Mouse (Mus musculus): Measurements from ENCODE around the gene Os9. TPM values are rescaled to one million over a fixed set of nuclear protein-coding genes. Genes with fewer than 3 reads are reported as not detected.

The Os9 gene
- polyA plus RNA-seq, 1 experiment from 2014 or later, result 123 TPM

GRCm38 (mm10) chr10:127055406-127055805, 65.5 kb downstream of the Os9 start:
- WGBS, result 91% methylated on average over 8 of the region's 8 CpGs
- no peak overlapping the region for H3K27ac ChIP-seq
- no peaks in the 10 kb centered on the region for H3K9me3 ChIP-seq
- peaks cover 22% of the 10 kb centered on the region for H3K27me3 ChIP-seq (replicated peaks)
- H3K4me1 ChIP-seq, result peaks cover 23% of the 10 kb centered on the region
- H3K4me3 ChIP-seq, result no peak overlapping the region
- no peak for ATAC-seq (ENCODE audit: low FRiP score, low read depth)
- no peak overlapping the region for H3K9ac ChIP-seq
- H3K4me2 ChIP-seq (replicated peaks), result no peak overlapping the region
- H3K36me3 ChIP-seq, result peaks cover 41% of the 10 kb centered on the region

GRCm38 (mm10) chr10:127054646-127055045, 66.3 kb downstream of the Os9 start:
- H3K9me3 ChIP-seq, result no peaks in the 10 kb centered on the region
- ATAC-seq (ENCODE audit: low FRiP score, low read depth), result no peak
- 67% methylated on average over 4 of the region's 4 CpGs for WGBS
- no peak overlapping the region for H3K4me2 ChIP-seq (replicated peaks)
- peaks cover 30% of the 10 kb centered on the region for H3K27me3 ChIP-seq (replicated peaks)
- H3K4me1 ChIP-seq, result peaks cover 20% of the 10 kb centered on the region
- H3K9ac ChIP-seq, result no peak overlapping the region
- no peak overlapping the region for H3K4me3 ChIP-seq
- no peak overlapping the region for H3K27ac ChIP-seq
- peaks cover 41% of the 10 kb centered on the region for H3K36me3 ChIP-seq

- Histone ChIP-seq H3K4me2 (replicated peaks) (no peak overlapping the region), H3K27me3 (replicated peaks) (peaks cover 59% of the 10 kb centered on the region), H3K9ac (no peak overlapping the region), H3K9me3 (no peaks in the 10 kb centered on the region), H3K36me3 (peaks cover 19% of the 10 kb centered on the region), H3K27ac (no peak overlapping the region), H3K4me1 (no peaks in the 10 kb centered on the region), H3K4me3 (no peak overlapping the region)
- WGBS, result 20% methylated on average over 10 of the region's 10 CpGs
- 0 out of 2 replicates have a peak, but pooled peaks have one; percentile 18 for ATAC-seq (ENCODE audit: low FRiP score, low read depth)
These were observed 70.8 kb downstream of the Os9 start for GRCm38 (mm10) chr10:127050119-127050474.

- H3K4me1 ChIP-seq, result no peaks in the 10 kb centered on the region
- no peak overlapping the region for H3K4me3 ChIP-seq
- no peak overlapping the region for H3K9ac ChIP-seq
- no peak overlapping the region; the same call in 1 of the 2 replicates for H3K4me2 ChIP-seq (replicated peaks)
- no peak overlapping the region for H3K27ac ChIP-seq
- 4% methylated on average over 29 of the region's 29 CpGs for WGBS
- H3K9me3 ChIP-seq, result no peaks in the 10 kb centered on the region
- ATAC-seq (ENCODE audit: low FRiP score, low read depth), result peak; percentile 11; the same call in 1 of the 2 replicates
- H3K27me3 ChIP-seq (replicated peaks), result peaks cover 59% of the 10 kb centered on the region
- peaks cover 19% of the 10 kb centered on the region for H3K36me3 ChIP-seq
These were observed 71.4 kb downstream of the Os9 start for GRCm38 (mm10) chr10:127049395-127050118.

- H3K9me3 ChIP-seq, result no peaks in the 10 kb centered on the region
- H3K4me2 ChIP-seq (replicated peaks), result 0 out of 2 replicates have a peak overlapping the region, but pooled peaks have one; percentile 9
- no peaks in the 10 kb centered on the region for H3K4me1 ChIP-seq
- peaks cover 15% of the 10 kb centered on the region for H3K36me3 ChIP-seq
- no peak overlapping the region for H3K27ac ChIP-seq
- ATAC-seq (ENCODE audit: low FRiP score, low read depth), result no peak
- 4% methylated on average over 35 of the region's 35 CpGs for WGBS
- peaks cover 59% of the 10 kb centered on the region for H3K27me3 ChIP-seq (replicated peaks)
- H3K9ac ChIP-seq, result no peak overlapping the region
- H3K4me3 ChIP-seq, result no peak overlapping the region
These were observed 72.1 kb downstream of the Os9 start for GRCm38 (mm10) chr10:127048608-127049394.

GRCm38 (mm10) chr10:127047954-127048353, 73.0 kb downstream of the Os9 start, which contains the start of gene Cyp27b1:
TSS of gene Cyp27b1 (plus strand) at chr10:127048250.
- H3K4me2 ChIP-seq (replicated peaks), result 0 out of 2 replicates have a peak within 1 kb of the TSS, but pooled peaks have one; percentile 9
- H3K27ac ChIP-seq, result no peak within 1 kb of the TSS
- no peaks in the 10 kb centered on the region for H3K9me3 ChIP-seq
- H3K4me1 ChIP-seq, result no peaks in the 10 kb centered on the region
- no peak within 1 kb of the TSS for H3K9ac ChIP-seq
- ATAC-seq (ENCODE audit: low FRiP score, low read depth), result no peak
- peaks cover 8% of the 10 kb centered on the region for H3K36me3 ChIP-seq
- WGBS, result 35% methylated on average over 5 of the region's 5 CpGs
- no peak within 1 kb of the TSS for H3K4me3 ChIP-seq
- peaks cover 59% of the 10 kb centered on the region for H3K27me3 ChIP-seq (replicated peaks)

Other genes starting within 250 kb of the Os9 start
- gene Atp23, start 219.8 kb downstream of the Os9 start, polyA plus RNA-seq (2016; fragmentation: Nextera tagmentation; extraction: Ambion mirVana), result 12.8 and 13.1 TPM in 2 replicates
- gene Ctdsp2, start 142.4 kb downstream of the Os9 start, polyA plus RNA-seq (2016; fragmentation: Nextera tagmentation; extraction: Ambion mirVana), result 39.4 and 42.6 TPM in 2 replicates
- gene Avil, start 120.4 kb downstream of the Os9 start, polyA plus RNA-seq (2016; fragmentation: Nextera tagmentation; extraction: Ambion mirVana), result 5.2 and 10.0 TPM in 2 replicates
- 70.7 and 70.9 TPM in 2 replicates for gene Tsfm, start 90.3 kb downstream of the Os9 start, polyA plus RNA-seq (2016; fragmentation: Nextera tagmentation; extraction: Ambion mirVana)
- 31.5 and 32.5 TPM in 2 replicates for gene Mettl1, start 79.7 kb downstream of the Os9 start, polyA plus RNA-seq (2016; fragmentation: Nextera tagmentation; extraction: Ambion mirVana)
- gene Eef1akmt3, start 79.6 kb downstream of the Os9 start, polyA plus RNA-seq (2016; fragmentation: Nextera tagmentation; extraction: Ambion mirVana), result 0.15 and 0.17 TPM in 2 replicates
- 0.13 and 0.25 TPM in 2 replicates for gene Cyp27b1, start 72.9 kb downstream of the Os9 start, polyA plus RNA-seq (2016; fragmentation: Nextera tagmentation; extraction: Ambion mirVana)
- 6.1 TPM in 2 replicates for gene March9, start 60.9 kb downstream of the Os9 start, polyA plus RNA-seq (2016; fragmentation: Nextera tagmentation; extraction: Ambion mirVana)
- 1,857 and 1,896 TPM in 2 replicates for gene Cdk4, start 57.6 kb downstream of the Os9 start, polyA plus RNA-seq (2016; fragmentation: Nextera tagmentation; extraction: Ambion mirVana)
- 137 and 147 TPM in 2 replicates for gene Tspan31, start 50.9 kb downstream of the Os9 start, polyA plus RNA-seq (2016; fragmentation: Nextera tagmentation; extraction: Ambion mirVana)
- 1.1 and 1.3 TPM in 2 replicates for gene Agap2, start 45.8 kb downstream of the Os9 start, polyA plus RNA-seq (2016; fragmentation: Nextera tagmentation; extraction: Ambion mirVana)
- 29.2 and 31.5 TPM in 2 replicates for gene B4galnt1, start 44.1 kb upstream of the Os9 start, polyA plus RNA-seq (2016; fragmentation: Nextera tagmentation; extraction: Ambion mirVana)
- 1.5 and 1.8 TPM in 2 replicates for gene Slc26a10, start 59.5 kb upstream of the Os9 start, polyA plus RNA-seq (2016; fragmentation: Nextera tagmentation; extraction: Ambion mirVana)
- 43.3 and 43.6 TPM in 2 replicates for gene Arhgef25, start 69.0 kb upstream of the Os9 start, polyA plus RNA-seq (2016; fragmentation: Nextera tagmentation; extraction: Ambion mirVana)
- 189 and 199 TPM in 2 replicates for gene Dtx3, start 74.6 kb upstream of the Os9 start, polyA plus RNA-seq (2016; fragmentation: Nextera tagmentation; extraction: Ambion mirVana)
- 22.0 and 22.4 TPM in 2 replicates for gene Pip4k2c, start 90.5 kb upstream of the Os9 start, polyA plus RNA-seq (2016; fragmentation: Nextera tagmentation; extraction: Ambion mirVana)
- 72.7 and 81.6 TPM in 2 replicates for gene Kif5a, start 142.2 kb upstream of the Os9 start, polyA plus RNA-seq (2016; fragmentation: Nextera tagmentation; extraction: Ambion mirVana)
- 273 and 277 TPM in 2 replicates for gene Dctn2, start 145.2 kb upstream of the Os9 start, polyA plus RNA-seq (2016; fragmentation: Nextera tagmentation; extraction: Ambion mirVana)
- 18.4 and 20.5 TPM in 2 replicates for gene Mbd6, start 167.9 kb upstream of the Os9 start, polyA plus RNA-seq (2016; fragmentation: Nextera tagmentation; extraction: Ambion mirVana)
- gene Mars, start 190.7 kb upstream of the Os9 start, polyA plus RNA-seq (2016; fragmentation: Nextera tagmentation; extraction: Ambion mirVana), result 145 and 146 TPM in 2 replicates
- gene Arhgap9, start 200.8 kb upstream of the Os9 start, polyA plus RNA-seq (2016; fragmentation: Nextera tagmentation; extraction: Ambion mirVana), result 1.7 and 2.0 TPM in 2 replicates
- gene Gli1, start 220.8 kb upstream of the Os9 start, polyA plus RNA-seq (2016; fragmentation: Nextera tagmentation; extraction: Ambion mirVana), result 3.6 and 4.0 TPM in 2 replicates
- gene Inhbe, start 233.3 kb upstream of the Os9 start, polyA plus RNA-seq (2016; fragmentation: Nextera tagmentation; extraction: Ambion mirVana), result not detected in 2 replicates
- not detected in 2 replicates for gene Inhbc, start 249.3 kb upstream of the Os9 start, polyA plus RNA-seq (2016; fragmentation: Nextera tagmentation; extraction: Ambion mirVana)